ENCODE assay signal across 9 mouse cellular contexts in the genomic region with DNA sequence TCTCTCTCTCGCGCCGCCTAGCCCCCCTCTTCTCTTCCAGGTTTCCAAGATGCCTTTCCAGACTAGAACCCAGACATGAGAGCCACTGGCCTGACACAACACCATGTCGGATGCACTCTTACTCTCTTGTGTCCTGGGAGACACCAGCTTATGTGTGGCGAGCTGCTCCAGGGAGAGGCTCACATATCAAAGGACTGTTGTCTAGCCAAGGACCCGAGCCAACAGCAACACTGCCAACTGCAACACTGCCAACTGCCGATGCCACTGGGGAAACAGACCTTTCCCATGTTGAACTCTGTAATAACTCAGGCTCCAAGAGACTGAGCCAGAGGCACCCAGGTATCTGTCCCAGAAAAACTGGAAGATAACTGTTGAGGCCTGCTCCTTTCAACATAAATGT. TPM values are rescaled to one million over a fixed set of nuclear protein-coding genes. Genes with fewer than 3 reads are reported as not detected.
DNase-seq lines count a peak whose midpoint lies in the region; ATAC-seq and TF ChIP-seq lines count a peak whose summit lies in the region.
"Had no signal": no experiment of that assay in that cellular context is flagged by ENCODE, and none has a peak within 500 bp of the region (broad histone marks: within the 10 kb centered on the region; RNA-seq: fewer than 3 reads in every experiment).

No protein-coding gene starts in this region.

- TF ChIP-seq CTCF in stomach, postnatal 0 days (IDR thresholded peaks at IDR 0.05; ENCODE audit: low read depth) = no peak

- H3K9me3 ChIP-seq in embryonic facial prominence, embryonic 14.5 days (ENCODE audit: control insufficient read depth, low read length) = no peaks in the 10 kb centered on the region
- H3K9me3 ChIP-seq in embryonic facial prominence, embryonic 10.5 days = no peaks in the 10 kb centered on the region
- no peaks in the 10 kb centered on the region for H3K9me3 ChIP-seq in stomach, embryonic 16.5 days (replicated peaks; ENCODE audit: control insufficient read depth, low read length)
- H3K9me3 ChIP-seq in stomach, postnatal 0 days (ENCODE audit: control insufficient read depth, low read length) = no peaks in the 10 kb centered on the region
- H3K9me3 ChIP-seq: megakaryocyte, embryonic 14.5 days had no signal

- H3K36me3 ChIP-seq in embryonic facial prominence, embryonic 14.5 days (ENCODE audit: control insufficient read depth, insufficient read depth, low read length) = peaks cover 51% of the 10 kb centered on the region
- H3K36me3 ChIP-seq in embryonic facial prominence, embryonic 10.5 days (replicated peaks) = peaks cover 48% of the 10 kb centered on the region
- peaks cover 4% of the 10 kb centered on the region for H3K36me3 ChIP-seq in stomach, embryonic 16.5 days (ENCODE audit: control insufficient read depth, insufficient read depth, low read length)
- H3K36me3 ChIP-seq in stomach, postnatal 0 days (ENCODE audit: control insufficient read depth, insufficient read depth, low read length) = peaks cover 8% of the 10 kb centered on the region; the same call in 1 of the 2 replicates

- peak; percentile 29 for DNase-seq in embryonic facial prominence, embryonic 14.5 days (ENCODE audit: low spot score)
- no peak for DNase-seq in embryonic facial prominence, embryonic 10.5 days (ENCODE audit: low spot score)
- no peak for DNase-seq in stomach, postnatal 0 days (ENCODE audit: low spot score)
- DNase-seq in heart, postnatal 4 days = peak; percentile 78
- DNase-seq in right cerebral cortex, postnatal 4 days = peak; percentile 59
- DNase-seq in spleen, postnatal 14 days (ENCODE audit: low spot score in 2 of 2) = no peak
- DNase-seq in urinary bladder, postnatal 10 days (ENCODE audit: low spot score) = no peak

- no peak for TF ChIP-seq EP300 in stomach, postnatal 0 days (optimal IDR thresholded peaks at IDR 0.05)

- H3K9ac ChIP-seq in embryonic facial prominence, embryonic 14.5 days (ENCODE audit: low read depth, low read length) = no peak overlapping the region
- H3K9ac ChIP-seq in stomach, embryonic 16.5 days (ENCODE audit: low read length) = no peak overlapping the region
- no peak overlapping the region for H3K9ac ChIP-seq in stomach, postnatal 0 days (ENCODE audit: low read length)

- no peak overlapping the region for H3K4me3 ChIP-seq in embryonic facial prominence, embryonic 14.5 days (ENCODE audit: low read depth, low read length)
- no peak overlapping the region for H3K4me3 ChIP-seq in embryonic facial prominence, embryonic 10.5 days
- no peak overlapping the region for H3K4me3 ChIP-seq in stomach, embryonic 16.5 days (replicated peaks; ENCODE audit: low read length)
- H3K4me3 ChIP-seq in stomach, postnatal 0 days (ENCODE audit: low read depth, low read length) = no peak overlapping the region
- H3K4me3 ChIP-seq: megakaryocyte, embryonic 14.5 days had no signal

- no peak overlapping the region for H3K27ac ChIP-seq in embryonic facial prominence, embryonic 14.5 days (replicated peaks; ENCODE audit: low read depth, low read length)
- H3K27ac ChIP-seq in embryonic facial prominence, embryonic 10.5 days (replicated peaks) = no peak overlapping the region
- peak overlapping the region; percentile 19; the same call in 1 of the 2 replicates for H3K27ac ChIP-seq in stomach, embryonic 16.5 days (ENCODE audit: low read length)
- H3K27ac ChIP-seq in stomach, postnatal 0 days (replicated peaks) = no peak overlapping the region

- H3K4me2 ChIP-seq in embryonic facial prominence, embryonic 14.5 days (ENCODE audit: low read depth, low read length) = no peak overlapping the region
- no peak overlapping the region for H3K4me2 ChIP-seq in stomach, embryonic 16.5 days (ENCODE audit: low read depth, low read length)
- H3K4me2 ChIP-seq in stomach, postnatal 0 days (replicated peaks; ENCODE audit: low read depth) = no peak overlapping the region

- peak; percentile 55; the same call in 1 of the 2 replicates for ATAC-seq in embryonic facial prominence, embryonic 14.5 days (ENCODE audit: low read depth)
- ATAC-seq in stomach, embryonic 16.5 days (ENCODE audit: insufficient read depth, low FRiP score) = no peak
- no peak for ATAC-seq in stomach, postnatal 0 days (ENCODE audit: low FRiP score, low TSS enrichment)

- no peaks in the 10 kb centered on the region for H3K27me3 ChIP-seq in embryonic facial prominence, embryonic 14.5 days (replicated peaks; ENCODE audit: control insufficient read depth, insufficient read depth, low read length)
- H3K27me3 ChIP-seq in embryonic facial prominence, embryonic 10.5 days (replicated peaks; ENCODE audit: low read depth, poor library complexity, severe bottlenecking) = no peaks in the 10 kb centered on the region
- H3K27me3 ChIP-seq in stomach, embryonic 16.5 days (ENCODE audit: control insufficient read depth, insufficient read depth, low read length) = no peaks in the 10 kb centered on the region
- H3K27me3 ChIP-seq in stomach, postnatal 0 days (ENCODE audit: control insufficient read depth, insufficient read depth, low read length) = no peaks in the 10 kb centered on the region
- H3K27me3 ChIP-seq: megakaryocyte, embryonic 14.5 days had no signal

- H3K4me1 ChIP-seq in embryonic facial prominence, embryonic 14.5 days (ENCODE audit: control insufficient read depth, insufficient read depth, low read length) = no peaks in the 10 kb centered on the region
- peaks cover 19% of the 10 kb centered on the region for H3K4me1 ChIP-seq in embryonic facial prominence, embryonic 10.5 days
- 0 out of 2 replicates have a peak, but pooled peaks cover 3% of the 10 kb centered on the region for H3K4me1 ChIP-seq in stomach, embryonic 16.5 days (ENCODE audit: control insufficient read depth, insufficient read depth, low read length)
- H3K4me1 ChIP-seq in stomach, postnatal 0 days (replicated peaks; ENCODE audit: control insufficient read depth, insufficient read depth) = no peaks in the 10 kb centered on the region

- WGBS in embryonic facial prominence, embryonic 14.5 days = 58% methylated on average over 7 of the region's 7 CpGs
- WGBS in embryonic facial prominence, embryonic 10.5 days = 71% methylated on average over 7 of the region's 7 CpGs
- 59% methylated on average over 7 of the region's 7 CpGs for WGBS in stomach, embryonic 16.5 days
- 58% methylated on average over 7 of the region's 7 CpGs for WGBS in stomach, postnatal 0 days

RNA-seq across cellular contexts. Expression of gene Ccs, which starts 10.0 kb away (rescaled TPM):
- polyA plus RNA-seq in embryonic facial prominence, embryonic 14.5 days (2014; fragmentation: Nextera tagmentation; extraction: Ambion mirVana) = 48.3 and 54.1 TPM in 2 replicates
- 52.1 and 52.8 TPM in 2 replicates for polyA plus RNA-seq in embryonic facial prominence, embryonic 10.5 days (2016; fragmentation: Nextera tagmentation; extraction: Ambion mirVana)
- 56.6 and 60.3 TPM in 2 replicates for polyA plus RNA-seq in stomach, embryonic 16.5 days (2015; fragmentation: Nextera tagmentation; extraction: Ambion mirVana)
- 72.7 and 81.6 TPM in 2 replicates for polyA plus RNA-seq in stomach, postnatal 0 days (2015; fragmentation: Nextera tagmentation; extraction: Ambion mirVana)
- total RNA-seq in heart, postnatal 4 days (2021) = 10 to 100 TPM; 31.4 to 31.7 TPM

RNA-seq across cellular contexts. Expression of gene Ccdc87, which starts 10.0 kb away (rescaled TPM):
- 0.54 and 0.64 TPM in 2 replicates for polyA plus RNA-seq in embryonic facial prominence, embryonic 14.5 days (2014; fragmentation: Nextera tagmentation; extraction: Ambion mirVana)
- 0.06 and 0.11 TPM in 2 replicates for polyA plus RNA-seq in embryonic facial prominence, embryonic 10.5 days (2016; fragmentation: Nextera tagmentation; extraction: Ambion mirVana)
- polyA plus RNA-seq in stomach, embryonic 16.5 days (2015; fragmentation: Nextera tagmentation; extraction: Ambion mirVana) = 0.09 TPM in 1 of 2 replicates, not detected in the other
- 0.05 TPM in 1 of 2 replicates, not detected in the other for polyA plus RNA-seq in stomach, postnatal 0 days (2015; fragmentation: Nextera tagmentation; extraction: Ambion mirVana)
- total RNA-seq in heart, postnatal 4 days (2021) = under 1 TPM in 1 of 2 experiments, not detected in 1; 0.11 TPM

RNA-seq across cellular contexts. Expression of gene Rbm14, which starts 17.7 kb away (rescaled TPM):
- polyA plus RNA-seq in embryonic facial prominence, embryonic 14.5 days (2014; fragmentation: Nextera tagmentation; extraction: Ambion mirVana) = 61.5 and 65.3 TPM in 2 replicates
- 134 and 140 TPM in 2 replicates for polyA plus RNA-seq in embryonic facial prominence, embryonic 10.5 days (2016; fragmentation: Nextera tagmentation; extraction: Ambion mirVana)
- polyA plus RNA-seq in stomach, embryonic 16.5 days (2015; fragmentation: Nextera tagmentation; extraction: Ambion mirVana) = 74.2 and 75.0 TPM in 2 replicates
- 21.9 and 24.2 TPM in 2 replicates for polyA plus RNA-seq in stomach, postnatal 0 days (2015; fragmentation: Nextera tagmentation; extraction: Ambion mirVana)
- 10 to 100 TPM; 34.0 to 39.3 TPM for total RNA-seq in heart, postnatal 4 days (2021)

RNA-seq across cellular contexts. Expression of gene Gm21992, which starts 17.7 kb away (rescaled TPM):
- 14.9 and 17.1 TPM in 2 replicates for polyA plus RNA-seq in embryonic facial prominence, embryonic 14.5 days (2014; fragmentation: Nextera tagmentation; extraction: Ambion mirVana)
- polyA plus RNA-seq in embryonic facial prominence, embryonic 10.5 days (2016; fragmentation: Nextera tagmentation; extraction: Ambion mirVana) = 38.8 and 41.8 TPM in 2 replicates
- polyA plus RNA-seq in stomach, embryonic 16.5 days (2015; fragmentation: Nextera tagmentation; extraction: Ambion mirVana) = 32.1 TPM in 2 replicates
- polyA plus RNA-seq in stomach, postnatal 0 days (2015; fragmentation: Nextera tagmentation; extraction: Ambion mirVana) = 16.0 and 19.1 TPM in 2 replicates
- 10 to 100 TPM; 21.8 to 24.1 TPM for total RNA-seq in heart, postnatal 4 days (2021)

RNA-seq across cellular contexts. Expression of gene Ctsf, which starts 25.8 kb away (rescaled TPM):
- 44.1 and 50.4 TPM in 2 replicates for polyA plus RNA-seq in embryonic facial prominence, embryonic 14.5 days (2014; fragmentation: Nextera tagmentation; extraction: Ambion mirVana)
- 26.9 and 28.0 TPM in 2 replicates for polyA plus RNA-seq in embryonic facial prominence, embryonic 10.5 days (2016; fragmentation: Nextera tagmentation; extraction: Ambion mirVana)
- 28.4 and 34.1 TPM in 2 replicates for polyA plus RNA-seq in stomach, embryonic 16.5 days (2015; fragmentation: Nextera tagmentation; extraction: Ambion mirVana)
- 24.1 and 28.4 TPM in 2 replicates for polyA plus RNA-seq in stomach, postnatal 0 days (2015; fragmentation: Nextera tagmentation; extraction: Ambion mirVana)
- 10 to 100 TPM; 24.9 to 25.9 TPM for total RNA-seq in heart, postnatal 4 days (2021)

Comparison
In these comparisons a context has a peak if more than half of its experiments do, and no peak if none do; other contexts are left out.
1. DNase-seq: peak in embryonic facial prominence, embryonic 14.5 days (single experiment), heart, postnatal 4 days (single experiment) and right cerebral cortex, postnatal 4 days (single experiment); none in embryonic facial prominence, embryonic 10.5 days (single experiment), stomach, postnatal 0 days (single experiment), spleen, postnatal 14 days (0 of 2) and urinary bladder, postnatal 10 days (single experiment).